Mouse (Mus musculus): Measurements from ENCODE around the gene Sdk1.

GRCm38 (mm10) chr5:141971071-141971470 lies 729.8 kb downstream of the Sdk1 start:
- TF ChIP-seq GATA1 (IDR thresholded peaks at IDR 0.05; ENCODE audit: borderline replicate concordance, low read length) (no peak), FLI1 (IDR thresholded peaks at IDR 0.05; ENCODE audit: low read length) (no peak)

Data from megakaryocyte, embryonic 14.5 days (primary cell).